Mouse (Mus musculus): ENCODE data around the gene Agtrap.

Gene Agtrap

DNA sequence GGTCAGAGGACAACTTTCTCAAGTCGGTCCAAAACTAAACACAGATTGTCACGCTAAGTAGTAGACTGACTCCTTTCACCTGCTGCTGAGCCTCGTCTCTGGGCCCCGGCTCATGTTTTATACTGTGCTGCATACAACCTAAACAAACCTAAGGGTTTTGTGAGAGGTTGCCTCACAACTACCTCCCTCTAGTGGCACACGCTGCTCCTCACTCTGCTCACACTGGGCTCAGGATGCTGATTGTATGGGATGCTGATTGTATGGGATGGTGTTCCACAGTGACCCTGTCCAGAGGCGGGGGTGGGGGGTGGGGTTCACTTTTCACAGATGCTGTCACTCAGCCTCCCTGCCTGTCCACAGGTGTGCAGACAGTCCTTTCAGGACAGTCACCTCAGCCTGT, 8.6 kb downstream of the Agtrap start:
- in situ Hi-C loops (cut with MboI, MseI): no loop called here

DNA sequence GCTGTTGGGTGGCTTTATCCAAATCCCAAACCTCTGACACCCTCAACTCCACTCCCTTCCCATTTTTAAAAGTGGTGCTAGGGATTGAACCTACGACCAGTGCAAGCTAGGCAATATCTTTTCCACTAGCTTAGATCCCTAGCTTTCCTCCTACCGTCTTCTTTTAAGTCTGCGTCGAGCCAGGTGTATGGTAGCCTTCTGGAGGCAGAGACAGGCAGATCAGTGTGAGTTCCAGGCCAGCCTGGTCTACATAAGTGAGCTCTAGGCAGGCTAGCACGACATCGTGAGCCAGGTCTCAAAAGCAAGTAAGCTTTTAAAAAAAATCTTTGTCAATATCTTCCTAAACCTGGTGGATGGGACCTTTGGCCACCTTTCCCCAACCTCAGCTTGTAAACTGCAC, 11.9 kb downstream of the Agtrap start:
- in situ Hi-C loops (cut with MboI, MseI): no loop called here

DNA sequence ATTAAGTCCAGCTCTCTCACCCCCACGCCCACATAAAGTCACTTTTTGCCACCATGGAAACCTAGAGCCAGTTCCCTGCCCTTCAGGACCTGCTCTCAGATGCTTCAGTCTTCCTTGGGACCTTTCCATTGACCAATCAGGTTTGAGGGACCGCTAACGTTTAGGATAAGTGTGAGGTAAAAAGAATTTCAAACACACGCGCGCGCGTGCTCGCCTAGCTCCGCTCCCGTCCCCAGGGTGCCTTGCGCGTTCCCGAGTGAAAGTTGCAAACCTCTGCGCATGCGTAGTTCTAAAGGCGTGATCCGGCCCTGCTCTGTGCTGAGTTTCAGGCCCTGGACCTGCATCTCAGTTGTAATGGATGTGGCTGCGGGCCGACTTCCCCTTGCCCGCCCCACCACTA, 12.6 kb downstream of the Agtrap start:
- in situ Hi-C loops (cut with MboI, MseI): no loop called here

DNA sequence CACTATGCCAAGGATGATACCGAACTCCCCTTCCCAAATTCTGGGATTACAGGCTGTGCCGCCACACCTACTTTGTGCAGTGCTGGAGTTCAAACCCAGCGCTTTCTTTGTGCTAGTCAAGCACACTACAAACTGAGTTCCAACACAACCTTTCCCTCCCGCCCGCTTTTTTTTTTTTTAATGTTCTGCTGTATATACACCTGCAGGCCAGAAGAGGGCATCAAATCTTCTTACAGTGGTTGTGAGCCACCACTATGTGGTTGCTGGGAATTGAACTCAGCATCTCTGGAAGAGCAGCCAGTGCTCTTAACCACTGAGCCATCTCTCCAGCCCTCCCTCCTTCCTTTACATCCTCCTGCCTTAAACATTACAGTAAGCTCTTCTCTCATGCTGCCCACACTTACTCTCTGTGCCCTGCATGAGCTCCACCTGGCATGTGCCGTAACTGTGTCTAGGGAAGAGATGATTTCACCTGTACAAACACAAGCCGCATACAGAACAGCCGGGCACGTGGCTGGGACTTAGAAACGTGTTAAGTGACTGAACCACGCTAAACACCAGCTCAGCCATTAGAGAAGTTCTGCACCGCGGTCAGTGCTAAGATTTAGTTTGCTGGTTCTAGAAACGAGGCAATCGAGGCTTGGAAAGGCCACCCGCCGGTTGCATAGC, 13.2 kb downstream of the Agtrap start:
- in situ Hi-C loops (cut with MboI, MseI): no loop called here

DNA sequence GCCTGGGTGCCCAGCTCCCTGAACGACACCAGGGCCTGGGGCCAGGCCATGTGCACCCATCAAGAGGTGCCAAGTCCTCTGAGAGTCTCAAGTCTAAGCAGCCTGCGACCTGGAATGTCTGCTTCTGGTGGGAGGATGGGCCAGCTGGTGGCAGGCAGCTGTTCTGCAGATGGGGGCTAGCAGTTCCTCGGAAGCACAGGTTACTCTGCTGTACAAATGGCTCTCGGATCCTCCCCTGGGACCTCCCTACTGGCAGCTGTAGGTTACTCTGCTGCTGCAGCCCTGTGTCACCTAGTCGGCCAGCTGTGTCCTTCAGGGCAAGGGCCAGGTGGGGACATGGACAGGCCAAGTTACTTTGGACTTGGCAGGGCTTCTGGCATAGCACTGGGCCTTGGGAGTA, 16.3 kb downstream of the Agtrap start:
- in situ Hi-C loops (cut with MboI, MseI): no loop called here

DNA sequence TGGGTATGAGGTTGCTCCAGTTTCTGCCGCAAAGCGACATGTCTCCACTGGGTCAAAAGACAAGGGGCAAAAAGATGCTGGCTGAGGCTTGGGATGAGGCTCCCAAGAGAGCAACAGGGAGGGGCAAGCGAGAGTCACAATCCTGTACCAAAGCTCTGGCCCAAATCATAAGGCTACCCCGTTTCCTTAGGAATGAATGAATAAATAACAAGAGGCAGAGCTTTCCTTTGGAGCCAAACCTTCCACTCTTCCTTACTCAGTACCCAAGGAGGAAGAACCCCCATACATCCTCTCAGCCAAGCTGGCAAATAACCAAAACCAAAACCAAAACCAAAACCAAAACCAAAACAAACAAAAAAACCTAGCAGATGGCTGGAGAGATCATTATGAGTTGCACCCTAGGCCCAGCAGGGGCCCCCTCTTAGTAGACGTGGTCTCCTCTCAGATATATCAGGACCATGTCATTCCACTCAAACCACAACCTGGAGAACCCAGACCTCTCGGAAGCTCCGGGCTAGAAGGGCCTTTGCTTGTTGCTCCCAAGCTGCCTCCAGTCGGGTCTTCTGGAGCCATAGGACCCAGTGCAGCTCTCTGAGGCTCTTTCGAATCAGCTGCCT, 18.1 kb downstream of the Agtrap start:
- in situ Hi-C loops (cut with MboI, MseI): loop anchor here in 1 of 2 experiments (5.0 kb wide), 1 partner anchor 112 kb away; no protein-coding TSS in a partner anchor

DNA sequence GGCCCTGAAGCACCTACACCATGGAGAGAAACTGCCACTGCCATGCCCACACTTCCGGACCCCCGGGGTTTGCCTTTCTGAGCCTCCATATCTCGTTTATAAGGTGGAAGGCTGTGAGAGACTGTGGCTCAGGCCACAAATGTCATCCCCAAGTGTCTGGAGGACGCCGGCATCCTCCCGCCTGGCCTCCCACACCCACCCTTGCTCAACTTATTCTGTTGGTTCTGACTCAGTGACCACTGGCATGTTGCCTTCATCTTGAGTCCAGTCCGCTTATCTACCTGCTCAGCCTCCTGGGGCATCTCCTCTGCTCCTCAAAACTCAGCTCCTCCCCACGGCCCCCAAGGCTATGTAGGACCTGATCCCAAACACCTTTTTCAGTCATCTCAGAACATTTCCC, 20.5 kb downstream of the Agtrap start:
- in situ Hi-C loops (cut with MboI, MseI): loop anchor here in 1 of 2 experiments (5.0 kb wide), 1 partner anchor 110 kb away; no protein-coding TSS in a partner anchor

DNA sequence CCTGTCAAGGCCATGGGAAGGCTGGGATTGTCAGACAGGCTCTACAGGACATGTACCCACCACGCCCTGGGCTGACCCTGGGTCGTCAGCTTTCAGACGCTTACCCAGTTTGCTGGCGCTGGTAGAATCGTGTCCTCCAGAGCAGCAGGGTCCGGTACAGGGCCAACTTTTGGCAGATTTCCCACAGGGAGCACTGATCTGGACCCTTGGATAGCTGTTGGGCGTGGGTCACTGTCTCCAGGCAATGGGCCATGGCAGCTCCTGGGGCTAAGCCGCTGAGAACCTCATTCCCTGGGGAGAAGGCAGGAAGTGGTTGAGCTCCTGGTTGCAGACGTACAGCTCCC, 21.5 kb downstream of the Agtrap start:
- in situ Hi-C loops (cut with MboI, MseI): loop anchor here in 1 of 2 experiments (5.0 kb wide), 1 partner anchor 109 kb away; no protein-coding TSS in a partner anchor

DNA sequence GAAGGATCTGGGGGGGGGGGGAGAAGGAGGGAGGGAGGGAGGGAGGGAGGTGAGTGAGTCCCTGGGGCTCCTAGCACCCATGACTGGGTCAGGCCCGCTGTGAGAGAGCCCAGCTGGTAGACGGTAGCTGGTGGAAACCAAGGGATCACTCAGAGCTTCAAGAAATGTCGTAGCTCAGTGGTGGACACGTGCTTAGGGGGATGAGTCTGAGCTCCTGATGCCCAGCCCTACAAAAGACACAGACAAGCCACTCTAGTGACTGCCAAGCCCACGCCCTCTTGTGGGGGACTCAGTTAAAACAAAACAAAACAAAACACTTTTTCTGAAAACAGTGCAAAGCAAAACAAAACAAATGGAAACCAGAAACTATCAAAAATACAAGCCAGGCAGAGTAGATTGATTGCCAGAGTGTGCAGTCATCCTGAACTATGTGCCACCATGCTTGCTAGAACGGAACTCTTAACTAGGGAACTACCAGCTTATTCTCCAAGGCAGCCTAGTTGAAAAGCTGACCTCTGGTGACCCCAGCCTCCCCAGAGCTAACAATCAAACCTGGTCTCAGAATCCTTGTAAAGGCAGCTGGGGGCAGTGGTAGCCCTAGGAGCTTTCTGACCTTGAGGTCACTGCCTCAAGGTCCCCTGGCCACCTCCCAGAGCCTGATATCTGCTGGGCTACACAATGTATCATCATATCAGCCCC, 22.0 kb downstream of the Agtrap start:
- in situ Hi-C loops (cut with MboI, MseI): loop anchor here in 1 of 2 experiments (5.0 kb wide), 1 partner anchor 109 kb away; no protein-coding TSS in a partner anchor

DNA sequence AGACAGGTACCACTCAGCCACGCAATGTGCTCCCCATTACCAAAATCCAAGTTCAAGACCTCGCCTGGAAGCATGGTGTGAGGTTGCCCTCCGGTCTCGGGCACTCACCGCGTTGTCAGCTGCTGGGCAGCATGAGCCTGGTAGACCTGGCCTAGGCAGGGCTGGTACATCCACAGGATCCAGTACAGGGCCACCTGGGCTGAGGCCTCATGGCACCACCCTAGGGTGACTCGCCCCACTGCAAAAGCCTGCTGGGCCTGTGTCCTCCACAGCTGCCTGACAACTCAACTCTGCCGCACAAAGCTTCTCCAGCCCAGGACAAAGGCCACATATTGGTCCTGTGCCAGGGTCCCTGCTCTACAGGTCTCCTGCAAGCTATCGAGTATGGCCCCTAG, 26.7 kb downstream of the Agtrap start:
- in situ Hi-C loops (cut with MboI, MseI): no loop called here

DNA sequence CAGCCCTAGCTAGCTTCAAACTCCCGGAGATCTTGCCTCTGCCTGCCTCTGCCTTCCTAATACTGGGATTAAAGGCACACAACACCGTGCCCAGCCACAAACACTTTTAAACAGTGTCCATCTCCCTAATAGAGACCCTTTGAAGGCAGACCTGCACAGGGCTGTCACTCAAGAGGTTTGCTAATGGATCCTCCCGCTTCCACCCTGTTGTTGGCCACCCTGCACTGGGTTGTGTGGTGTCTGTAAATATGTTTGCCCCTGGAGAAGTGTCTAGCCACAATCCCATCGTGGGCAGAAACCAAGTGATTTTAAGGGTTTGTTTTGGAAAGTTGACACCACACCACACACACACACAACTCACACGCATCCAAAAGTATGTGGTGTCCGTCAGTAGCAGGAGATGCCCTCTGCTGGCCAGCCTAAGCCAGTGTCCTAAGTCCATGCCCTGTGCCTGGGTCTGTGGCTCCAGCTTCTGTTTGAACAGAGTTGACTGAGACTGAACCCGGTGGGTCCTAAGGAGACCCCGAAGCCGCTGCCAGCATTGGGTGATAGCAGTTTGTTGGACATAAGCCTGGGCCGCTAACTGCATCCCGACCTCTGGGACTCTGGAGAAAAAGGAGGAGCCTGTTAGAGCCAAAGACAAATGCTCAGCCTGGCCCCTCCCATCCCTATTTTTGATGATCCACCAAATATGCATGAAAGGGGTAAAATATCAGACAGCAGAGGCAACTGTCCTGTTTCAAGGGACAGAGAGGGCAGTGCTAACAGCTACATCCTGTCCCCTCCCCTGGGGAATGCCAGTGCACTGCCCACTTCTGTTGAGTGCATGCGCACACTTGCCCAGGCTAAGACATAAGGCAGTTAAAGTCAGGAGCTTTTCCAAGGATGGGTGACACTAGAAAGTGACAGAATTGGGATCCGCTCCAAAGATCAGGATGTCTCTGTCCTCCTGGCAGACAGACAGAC, 27.4 kb downstream of the Agtrap start:
- in situ Hi-C loops (cut with MboI, MseI): no loop called here

DNA sequence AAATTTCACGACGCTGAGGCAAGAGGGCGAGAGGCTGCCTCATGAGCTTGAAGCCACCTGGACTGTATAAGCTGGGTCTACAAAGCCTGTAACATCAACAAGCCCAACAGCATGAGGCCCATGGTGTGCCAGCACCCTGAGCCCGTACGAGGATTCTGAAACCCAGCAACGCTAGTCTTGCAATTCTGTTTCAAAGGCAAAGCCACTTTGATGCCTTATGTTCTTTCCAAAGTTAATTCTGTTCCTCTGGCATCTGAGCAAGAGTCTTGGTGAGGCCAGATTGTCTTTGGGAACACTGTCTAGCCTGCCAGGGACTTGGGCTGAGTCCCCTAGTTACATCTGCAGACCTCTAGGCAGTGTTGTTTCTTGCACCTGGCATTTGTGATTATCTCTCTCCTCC, 28.8 kb downstream of the Agtrap start:
- in situ Hi-C loops (cut with MboI, MseI): no loop called here

DNA sequence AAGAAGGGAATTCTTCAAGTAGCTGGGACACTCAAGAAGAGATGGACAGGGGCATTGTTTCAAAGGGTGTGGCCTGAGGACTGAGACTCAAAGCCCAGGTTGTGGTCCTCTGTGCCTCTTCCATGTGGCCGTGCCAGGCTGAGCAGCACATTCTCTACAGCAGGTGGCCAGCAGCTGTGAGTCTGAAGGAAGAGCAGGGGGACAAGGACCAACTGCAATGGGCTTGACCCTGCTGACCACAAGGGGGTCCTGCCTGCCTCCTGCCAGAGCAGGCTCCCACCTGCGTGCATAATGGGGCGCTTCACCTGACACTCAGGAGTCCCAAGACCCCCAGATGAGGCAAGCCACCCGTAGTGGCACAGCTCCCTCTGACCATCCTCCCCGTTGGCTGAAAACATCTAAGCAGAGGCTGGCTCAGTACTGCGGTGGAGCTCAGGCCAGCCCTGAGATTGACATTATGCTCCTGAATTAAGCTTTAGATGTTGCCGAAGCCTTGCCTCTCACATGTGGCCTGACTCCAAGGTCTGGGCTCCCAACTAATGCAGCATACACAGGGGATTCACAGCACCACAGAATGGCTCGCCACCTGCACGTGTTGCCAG, 29.5 kb downstream of the Agtrap start:
- in situ Hi-C loops (cut with MboI, MseI): no loop called here

DNA sequence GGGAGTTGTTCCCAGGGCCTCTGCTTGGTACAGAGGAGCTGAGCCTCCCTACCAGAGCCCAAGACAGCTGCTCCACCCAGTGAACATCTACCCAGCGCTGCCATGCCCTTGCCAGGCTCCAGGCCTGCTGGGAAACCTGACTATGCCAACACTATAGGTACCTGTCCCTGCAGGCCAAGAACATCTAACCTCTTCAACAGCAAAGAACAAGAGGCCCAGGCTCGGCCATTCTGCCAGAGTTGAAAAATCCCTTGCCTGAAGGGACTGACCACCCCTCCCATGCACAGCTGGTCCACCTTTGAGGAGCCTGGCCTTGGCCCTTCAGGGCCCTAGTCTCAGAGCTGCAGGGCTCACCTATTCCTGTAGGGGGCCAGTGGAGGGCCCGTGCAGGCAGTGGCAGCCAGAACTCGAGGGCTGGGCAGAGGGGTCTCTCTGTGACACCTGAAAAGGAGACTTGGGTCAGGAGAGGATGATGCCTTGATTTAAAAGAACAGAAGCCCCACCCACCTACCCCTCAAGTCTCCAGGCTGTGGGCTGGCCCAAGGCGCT, 30.1 kb downstream of the Agtrap start:
- in situ Hi-C loops (cut with MboI, MseI): no loop called here

DNA sequence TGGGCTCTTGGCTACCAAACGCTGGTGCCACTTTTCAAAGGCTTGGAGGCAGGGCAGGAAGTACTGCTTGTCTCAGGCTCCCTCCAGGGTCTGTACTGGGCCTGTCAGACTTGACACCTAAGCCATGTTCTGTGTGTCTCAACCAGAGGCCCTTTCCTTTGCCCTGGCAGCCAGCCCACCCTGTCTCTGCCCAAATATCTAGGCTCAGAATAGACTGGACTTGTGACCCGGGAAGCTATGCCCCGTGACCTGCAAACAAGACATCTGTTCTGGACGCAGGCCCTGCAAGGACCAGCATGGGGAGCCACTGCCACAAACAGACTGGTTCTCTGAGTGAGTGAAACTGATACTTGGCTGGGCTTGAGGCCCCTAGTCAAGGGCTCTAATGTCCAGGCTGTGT, 31.0 kb downstream of the Agtrap start:
- in situ Hi-C loops (cut with MboI, MseI): no loop called here

DNA sequence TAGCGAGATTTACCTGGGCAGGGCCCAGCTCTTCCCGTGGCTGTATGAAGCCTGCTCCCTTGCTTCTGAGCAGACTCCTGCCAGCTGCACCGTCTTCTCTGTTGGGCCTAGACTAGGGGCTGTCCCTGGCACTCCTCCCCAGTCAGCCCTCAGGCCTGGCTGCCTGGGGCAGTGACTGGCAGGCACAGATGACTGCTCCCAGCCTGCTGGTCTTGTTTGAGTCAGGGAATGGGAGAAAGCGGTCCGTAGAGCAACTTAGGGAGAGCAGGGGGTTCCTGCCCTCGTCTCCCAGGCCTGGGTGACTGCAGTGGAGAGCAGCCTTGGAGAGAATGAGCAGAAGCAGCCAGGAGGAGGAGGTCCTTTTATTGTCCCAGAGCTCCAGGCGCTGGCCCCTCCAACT, 31.6 kb downstream of the Agtrap start:
- in situ Hi-C loops (cut with MboI, MseI): no loop called here

DNA sequence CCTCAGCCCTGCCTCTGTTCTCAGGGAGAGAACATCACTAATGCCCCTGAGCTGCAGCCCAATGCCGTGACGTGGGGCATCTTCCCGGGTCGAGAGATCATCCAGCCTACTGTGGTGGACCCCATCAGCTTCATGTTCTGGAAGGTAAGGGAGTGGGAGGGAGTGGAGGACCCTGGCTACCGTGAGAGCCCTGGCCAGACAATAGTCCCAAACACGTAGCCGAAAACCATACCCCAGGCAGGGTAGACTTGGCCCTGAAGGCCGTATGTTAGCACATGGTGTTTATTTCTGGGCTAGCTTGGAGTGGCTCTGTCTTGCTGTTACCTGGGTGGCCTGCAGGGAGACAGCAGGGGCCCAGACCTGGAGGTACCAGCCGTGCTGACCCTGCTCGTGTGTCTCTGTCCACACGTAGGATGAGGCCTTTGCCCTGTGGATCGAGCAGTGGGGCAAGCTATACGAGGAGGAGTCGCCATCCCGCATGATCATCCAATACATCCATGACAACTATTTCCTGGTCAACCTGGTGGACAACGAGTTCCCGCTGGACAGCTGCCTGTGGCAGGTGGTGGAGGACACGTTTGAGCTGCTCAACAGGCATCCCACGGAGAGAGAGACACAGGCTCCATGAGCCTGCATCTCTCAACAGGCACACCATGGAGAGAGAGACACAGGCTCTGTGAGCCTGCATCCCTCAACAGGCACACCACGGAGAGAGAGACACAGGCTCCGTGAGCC, 32.7 kb downstream of the Agtrap start:
- in situ Hi-C loops (cut with MboI, MseI): no loop called here

DNA sequence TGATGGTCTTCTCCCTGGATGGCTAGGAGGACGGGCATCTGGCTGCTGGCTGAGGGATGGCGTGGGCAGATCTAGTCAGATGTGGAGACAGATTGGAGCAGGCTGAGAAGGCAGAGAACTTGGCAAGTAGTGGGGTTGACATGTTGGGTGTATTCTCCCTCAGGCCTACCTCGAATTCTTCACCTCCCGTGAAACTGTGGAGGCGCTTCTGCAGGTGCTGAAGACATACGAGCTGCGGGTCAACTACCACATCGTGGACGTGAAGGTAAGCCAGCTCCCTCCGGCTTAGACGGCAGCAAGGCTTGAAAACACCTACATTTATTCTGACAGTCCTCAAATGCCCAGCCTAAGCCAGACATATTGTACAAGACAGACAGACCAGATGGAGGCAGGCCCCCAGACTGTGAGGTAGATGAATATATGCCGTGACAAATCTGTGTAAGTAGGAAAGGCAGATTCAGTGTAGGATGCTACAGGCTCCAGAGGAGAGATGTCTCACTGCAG, 34.4 kb downstream of the Agtrap start:
- in situ Hi-C loops (cut with MboI, MseI): no loop called here

DNA sequence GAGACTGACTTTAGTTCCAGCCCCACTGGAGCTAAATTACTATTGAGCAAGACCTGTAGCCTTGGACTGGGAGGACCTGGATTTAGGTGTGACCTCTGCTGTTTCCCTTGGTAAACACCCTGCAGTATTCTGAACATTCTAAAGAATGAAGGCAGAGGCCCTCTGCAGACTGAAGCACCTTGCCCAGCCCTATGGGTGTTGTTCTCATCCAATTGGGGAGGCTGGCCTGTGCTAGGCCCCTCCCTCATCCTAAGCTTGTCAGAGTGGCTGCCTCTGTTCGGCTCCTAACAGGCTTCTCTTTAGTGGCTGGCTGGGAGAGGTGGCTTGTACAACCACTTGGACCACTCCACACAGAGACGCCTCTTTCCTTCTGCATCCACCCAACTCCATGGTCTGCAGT, 34.9 kb downstream of the Agtrap start:
- in situ Hi-C loops (cut with MboI, MseI): no loop called here

DNA sequence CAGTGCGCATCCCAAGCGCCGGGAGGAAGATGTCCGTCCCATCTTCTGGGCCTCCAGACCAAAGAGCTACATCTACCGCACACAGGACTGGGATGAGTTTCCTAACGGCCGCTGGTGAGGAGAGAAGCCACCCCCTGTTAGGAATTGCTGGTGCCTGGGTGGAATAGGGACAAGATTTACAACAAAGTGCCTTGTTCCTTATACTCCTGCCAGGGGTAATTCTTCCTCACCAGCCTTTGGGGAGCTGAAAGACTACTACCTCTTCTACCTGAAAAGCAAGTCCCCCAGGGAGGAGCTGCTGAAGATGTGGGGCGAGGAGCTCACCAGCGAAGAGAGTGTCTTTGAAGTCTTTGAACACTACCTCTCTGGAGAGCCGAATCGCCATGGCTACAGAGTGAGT, 35.9 kb downstream of the Agtrap start:
- in situ Hi-C loops (cut with MboI, MseI): no loop called here

Data from T-helper 17 cell (primary cell).